Mouse (Mus musculus): ENCODE results near the gene Notch2.
"Not testable (repeated sequence)": the region's sequence is repeated elsewhere in the genome, so short reads cannot be mapped to it uniquely, and the experiment has no call there.

Gene Notch2

GRCm38 (mm10) chr3:98104851-98105471 lies 91.6 kb downstream of the Notch2 start:
- no peak for DNase-seq (ENCODE audit: low spot score)

- DNase-seq (ENCODE audit: low spot score): no peak
These were observed 92.2 kb downstream of the Notch2 start for GRCm38 (mm10) chr3:98105496-98105895.

GRCm38 (mm10) chr3:98106115-98106514 lies 92.8 kb downstream of the Notch2 start:
- no peak for DNase-seq (ENCODE audit: low spot score)

- no peak for DNase-seq (ENCODE audit: low spot score)
These were observed 93.4 kb downstream of the Notch2 start for GRCm38 (mm10) chr3:98106590-98107313.

GRCm38 (mm10) chr3:98108416-98108815 lies 95.1 kb downstream of the Notch2 start:
- DNase-seq (ENCODE audit: low spot score): no peak

GRCm38 (mm10) chr3:98108866-98109265 lies 95.5 kb downstream of the Notch2 start:
- DNase-seq (ENCODE audit: low spot score): no peak

GRCm38 (mm10) chr3:98110610-98111009 lies 97.3 kb downstream of the Notch2 start:
- no peak for DNase-seq (ENCODE audit: low spot score)

GRCm38 (mm10) chr3:98118252-98118651 lies 104.9 kb downstream of the Notch2 start:
- DNase-seq (ENCODE audit: low spot score): no peak

- no peak for DNase-seq (ENCODE audit: low spot score)
These were observed 106.0 kb downstream of the Notch2 start for GRCm38 (mm10) chr3:98119338-98119737.

- no peak for DNase-seq (ENCODE audit: low spot score)
These were observed 107.6 kb downstream of the Notch2 start for GRCm38 (mm10) chr3:98120884-98121283.

GRCm38 (mm10) chr3:98127775-98128174 lies 114.4 kb downstream of the Notch2 start:
- no peak for DNase-seq (ENCODE audit: low spot score)

GRCm38 (mm10) chr3:98128716-98129115 lies 115.4 kb downstream of the Notch2 start:
- DNase-seq (ENCODE audit: low spot score): no peak

GRCm38 (mm10) chr3:98132140-98132539 lies 118.8 kb downstream of the Notch2 start:
- DNase-seq (ENCODE audit: low spot score): not testable (repeated sequence)

- DNase-seq (ENCODE audit: low spot score): no peak
These were observed 119.3 kb downstream of the Notch2 start for GRCm38 (mm10) chr3:98132636-98133035.

GRCm38 (mm10) chr3:98141456-98141855 lies 128.1 kb downstream of the Notch2 start:
- DNase-seq (ENCODE audit: low spot score): no peak

GRCm38 (mm10) chr3:98142862-98143261 lies 129.5 kb downstream of the Notch2 start:
- DNase-seq (ENCODE audit: low spot score): no peak

GRCm38 (mm10) chr3:98145204-98145603 lies 131.9 kb downstream of the Notch2 start:
- DNase-seq (ENCODE audit: low spot score): no peak

- no peak for DNase-seq (ENCODE audit: low spot score)
These were observed 133.4 kb downstream of the Notch2 start for GRCm38 (mm10) chr3:98146471-98147410.

- DNase-seq (ENCODE audit: low spot score): no peak
These were observed 134.4 kb downstream of the Notch2 start for GRCm38 (mm10) chr3:98147706-98148105.

- DNase-seq (ENCODE audit: low spot score): no peak
These were observed 136.6 kb downstream of the Notch2 start for GRCm38 (mm10) chr3:98149881-98150280.

- no peak for DNase-seq (ENCODE audit: low spot score)
These were observed 137.7 kb downstream of the Notch2 start for GRCm38 (mm10) chr3:98151016-98151415.

GRCm38 (mm10) chr3:98153460-98153859 lies 140.1 kb downstream of the Notch2 start:
- DNase-seq (ENCODE audit: low spot score): no peak

GRCm38 (mm10) chr3:98156158-98156557 lies 142.8 kb downstream of the Notch2 start:
- no peak for DNase-seq (ENCODE audit: low spot score)

All from ovary, adult 18-20 months (tissue).